Mouse (Mus musculus) lung, embryonic 16.5 days (tissue): ENCODE results near the gene Xpo1. TPM values are rescaled to one million over a fixed set of nuclear protein-coding genes. Genes with fewer than 3 reads are reported as not detected.

Experiments used
- ATAC-seq: fragments of 200-750 bp; cut with Nextera tagmentation; 2 replicates; pipeline ENCODE4 v1.8.0; 2017; ENCODE audit warnings: low read depth, mild to moderate bottlenecking, moderate library complexity
- H3K27ac ChIP-seq: fragments of 300-500 bp; sonication (generic); 2 replicates; pipeline ENCODE4 v1.5.1; 2014; ENCODE audit warnings: mild to moderate bottlenecking, control low read depth, low read length
- H3K27me3 ChIP-seq: fragments of 300-500 bp; sonication (generic); 2 replicates; pipeline ENCODE4 v1.6.1; 2014; ENCODE audit warnings: low read depth, low read length, mixed read lengths; ENCODE audit not compliant: control insufficient read depth, insufficient read depth
- H3K36me3 ChIP-seq: fragments of 300-500 bp; sonication (generic); 2 replicates; pipeline ENCODE4 v1.6.1; 2014; ENCODE audit warnings: low read length; ENCODE audit not compliant: control insufficient read depth, insufficient read depth
- H3K4me1 ChIP-seq: fragments of 300-500 bp; sonication (generic); replicated peaks from 2 replicates; pipeline ENCODE4 v1.6.1; 2014; ENCODE audit warnings: low read length, mixed read lengths; ENCODE audit not compliant: control insufficient read depth, insufficient read depth
- H3K4me2 ChIP-seq: fragments of 300-500 bp; sonication (generic); 2 replicates; pipeline ENCODE4 v1.6.1; 2014; ENCODE audit warnings: low read depth, low read length, control low read depth
- H3K4me3 ChIP-seq: fragments of 300-500 bp; sonication (generic); 2 replicates; pipeline ENCODE4 v1.5.1; 2014; ENCODE audit warnings: mild to moderate bottlenecking, low read length, control low read depth
- H3K9ac ChIP-seq: fragments of 300-500 bp; sonication (generic); 2 replicates; pipeline ENCODE4 v1.6.1; 2014; ENCODE audit warnings: low read length, control low read depth
- H3K9me3 ChIP-seq: fragments of 300-500 bp; sonication (generic); 2 replicates; pipeline ENCODE4 v1.6.1; 2016; ENCODE audit warnings: low read length; ENCODE audit not compliant: control insufficient read depth
- WGBS: fragments of 180-500 bp; shearing (Covaris S2); extraction: QIAGEN DNeasy Blood & Tissue Kit; methylation state at CpG from one replicate; pipeline ENCODE4 v1.1.7; 2014; 5-methylcytosine and 5-hydroxymethylcytosine counted together
- polyA plus RNA-seq: library from polyadenylated mRNA; unstranded; fragments of >200 nt; fragmentation: Nextera tagmentation; extraction: Ambion mirVana; gene quantifications from 2 replicates; pipeline ENCODE4 v1.2.1, GENCODE M21; 2015

Xpo1 gene
- polyA plus RNA-seq, 1 experiment from 2014 or later: 89.1 TPM

DNA sequence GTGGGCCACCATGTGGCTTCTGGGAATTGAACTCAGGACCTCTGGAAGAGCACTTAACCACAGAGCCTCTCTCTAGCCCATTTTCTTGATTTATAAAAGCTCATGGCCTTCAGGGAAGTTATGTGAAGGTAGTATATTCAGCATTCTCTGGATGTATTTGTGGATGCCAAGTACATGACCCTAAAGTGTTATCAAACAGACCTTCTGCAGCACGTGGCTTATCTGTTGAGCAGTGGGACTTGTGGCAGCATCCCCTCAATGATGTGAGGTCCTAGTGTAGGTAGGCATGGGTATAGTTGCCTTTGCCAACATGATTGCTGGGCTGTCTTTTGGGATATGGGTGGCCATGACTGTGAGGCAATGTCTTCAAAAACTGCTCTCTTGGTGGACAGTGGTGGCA is 57.7 kb downstream of the Xpo1 start:
- peaks cover 10% of the 10 kb centered on the region for H3K4me1 ChIP-seq
- H3K36me3 ChIP-seq: peaks cover 5% of the 10 kb centered on the region; the same call in 1 of the 2 replicates
- no peaks in the 10 kb centered on the region for H3K27me3 ChIP-seq
- H3K27ac ChIP-seq: no peak overlapping the region
- no peaks in the 10 kb centered on the region for H3K9me3 ChIP-seq
- H3K9ac ChIP-seq: no peak overlapping the region
- no peak for ATAC-seq
- H3K4me3 ChIP-seq: no peak overlapping the region
- H3K4me2 ChIP-seq: no peak overlapping the region
- 69% methylated on average over 1 of the region's 1 CpGs for whole genome bisulfite sequencing

DNA sequence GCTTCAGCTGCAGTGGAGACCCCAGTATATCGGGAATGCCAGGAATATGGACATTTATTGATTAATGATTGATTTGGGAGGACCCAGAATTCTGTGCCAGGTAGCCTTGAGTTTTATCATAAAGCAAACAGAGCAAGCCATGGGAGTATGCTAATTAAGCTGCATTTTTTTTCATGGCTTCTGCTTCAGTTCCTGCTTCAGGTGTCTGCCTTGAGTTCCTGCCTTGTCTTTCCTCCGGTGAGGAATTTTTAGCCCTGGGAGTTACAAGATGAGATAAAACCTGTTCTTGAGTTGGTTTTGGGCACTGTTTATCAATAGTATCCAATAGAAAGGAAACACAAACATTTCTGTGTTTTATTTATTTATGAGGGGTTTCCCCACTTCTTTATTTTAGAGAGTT is 73.6 kb downstream of the Xpo1 start:
- 86% methylated on average over 2 of the region's 2 CpGs for WGBS
- no peaks in the 10 kb centered on the region for H3K27me3 ChIP-seq

DNA sequence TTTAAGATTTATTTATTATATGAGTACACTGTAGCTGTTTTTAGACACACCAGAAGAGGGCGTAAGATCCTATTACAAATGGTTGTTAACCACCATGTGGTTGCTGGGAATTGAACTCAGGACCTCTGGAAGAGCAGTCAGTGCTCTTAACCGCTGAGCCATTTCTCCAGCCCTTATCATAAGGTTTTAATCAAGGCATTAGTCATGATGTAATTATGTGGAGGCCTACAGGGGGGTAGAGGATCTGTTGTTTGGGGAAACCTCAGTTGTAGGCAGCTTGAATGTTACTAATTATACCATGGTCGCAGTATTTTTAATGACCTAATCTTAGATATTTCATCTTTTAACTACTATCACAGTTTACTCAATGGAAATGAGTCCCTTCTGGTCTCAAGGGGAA is 76.3 kb downstream of the Xpo1 start:
- ATAC-seq: no peak
- H3K4me2 ChIP-seq: no peak overlapping the region

More for the DNA sequence above, 73.6 kb downstream of the Xpo1 start:
- no peak for ATAC-seq
- Histone ChIP-seq H3K4me1 (no peaks in the 10 kb centered on the region), H3K4me2 (no peak overlapping the region), H3K36me3 (peaks cover 2% of the 10 kb centered on the region; the same call in 1 of the 2 replicates), H3K9ac (no peak overlapping the region), H3K9me3 (no peaks in the 10 kb centered on the region), H3K4me3 (no peak overlapping the region), H3K27ac (no peak overlapping the region)

DNA sequence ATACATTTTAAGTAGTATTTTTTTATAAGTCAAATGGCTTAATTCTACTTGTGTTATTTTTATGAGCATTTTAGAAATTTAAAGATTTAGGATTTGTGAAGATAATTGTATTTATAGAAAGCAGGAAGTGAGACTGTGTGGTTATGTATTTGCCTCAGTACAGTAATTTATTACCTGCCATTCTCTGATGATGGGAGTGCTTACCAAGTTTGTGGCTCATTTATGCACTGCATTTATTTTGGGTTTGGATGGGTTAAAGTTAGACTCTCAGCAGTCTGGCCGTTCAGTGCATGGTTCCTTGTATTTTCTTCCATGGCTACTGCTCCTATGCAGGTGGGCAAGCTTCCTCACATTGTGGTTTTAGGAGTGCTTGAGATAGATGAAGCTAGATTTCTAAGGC is 79.3 kb downstream of the Xpo1 start:
- no peaks in the 10 kb centered on the region for H3K4me1 ChIP-seq
- WGBS: 57% methylated on average over 1 of the region's 1 CpGs
- no peaks in the 10 kb centered on the region for H3K9me3 ChIP-seq
- no peak overlapping the region for H3K4me2 ChIP-seq
- no peaks in the 10 kb centered on the region for H3K27me3 ChIP-seq
- H3K4me3 ChIP-seq: no peak overlapping the region
- H3K9ac ChIP-seq: no peak overlapping the region
- peaks cover 5% of the 10 kb centered on the region; the same call in 1 of the 2 replicates for H3K36me3 ChIP-seq
- no peak for ATAC-seq
- H3K27ac ChIP-seq: no peak overlapping the region

More for the DNA sequence above, 76.3 kb downstream of the Xpo1 start:
- Histone ChIP-seq H3K4me3 (no peak overlapping the region), H3K9ac (no peak overlapping the region), H3K27ac (no peak overlapping the region), H3K36me3 (peaks cover 2% of the 10 kb centered on the region; the same call in 1 of the 2 replicates), H3K4me1 (no peaks in the 10 kb centered on the region), H3K27me3 (no peaks in the 10 kb centered on the region), H3K9me3 (no peaks in the 10 kb centered on the region)
- 79% methylated on average over 3 of the region's 3 CpGs for WGBS

Other genes with a start within 250 kb of the Xpo1 start
- gene Fam161a, start 248.5 kb upstream of the Xpo1 start, polyA plus RNA-seq: 10.8 and 12.0 TPM in 2 replicates
- gene Usp34, start 50.9 kb downstream of the Xpo1 start, polyA plus RNA-seq: 21.3 and 23.4 TPM in 2 replicates
- 79.0 and 80.6 TPM in 2 replicates for gene Ahsa2, start 242.0 kb downstream of the Xpo1 start, polyA plus RNA-seq